Mouse (Mus musculus): ENCODE data around the gene Slc24a2.

Slc24a2 gene

DNA sequence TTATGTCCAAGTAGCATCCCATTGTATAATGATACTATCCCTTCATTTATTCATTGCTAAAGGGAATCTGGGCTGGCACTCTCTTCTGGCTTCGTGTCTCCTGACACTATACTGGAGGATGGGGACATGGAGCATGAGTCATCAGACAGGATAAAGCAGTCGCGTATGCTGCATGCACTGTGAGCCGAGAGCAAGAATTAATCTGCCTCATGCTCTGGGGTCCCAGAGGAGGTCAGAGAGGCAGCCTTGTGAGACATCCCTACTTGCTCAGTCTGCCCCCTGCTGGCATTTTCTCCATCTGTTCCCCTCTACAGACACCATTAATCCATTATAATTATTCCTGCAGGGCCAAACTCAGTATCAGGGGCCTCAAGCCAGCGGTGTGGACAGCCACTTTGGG lies 276.8 kb downstream of the Slc24a2 start:
- DNase-seq (ENCODE audit: low spot score): no peak

DNA sequence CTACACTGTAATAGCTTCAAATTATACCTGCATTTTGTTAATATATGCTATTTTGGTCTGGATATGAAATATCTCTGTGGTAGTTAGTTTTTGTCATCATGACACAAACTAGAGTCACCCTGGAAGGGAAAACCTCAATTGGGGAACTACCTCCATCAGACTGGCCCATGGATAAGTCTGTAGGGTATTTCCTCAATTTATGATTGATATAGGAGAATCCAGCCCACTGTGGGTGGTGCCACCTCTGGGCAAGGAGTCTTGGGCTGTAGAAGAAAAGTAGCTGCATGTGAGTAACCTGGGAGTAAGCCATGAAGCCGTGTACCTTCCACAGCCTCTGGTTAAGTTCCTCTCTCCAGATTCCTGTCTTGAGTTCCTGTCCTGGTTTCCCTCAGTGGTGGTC lies 281.5 kb downstream of the Slc24a2 start:
- no peak for DNase-seq (ENCODE audit: low spot score)

DNA sequence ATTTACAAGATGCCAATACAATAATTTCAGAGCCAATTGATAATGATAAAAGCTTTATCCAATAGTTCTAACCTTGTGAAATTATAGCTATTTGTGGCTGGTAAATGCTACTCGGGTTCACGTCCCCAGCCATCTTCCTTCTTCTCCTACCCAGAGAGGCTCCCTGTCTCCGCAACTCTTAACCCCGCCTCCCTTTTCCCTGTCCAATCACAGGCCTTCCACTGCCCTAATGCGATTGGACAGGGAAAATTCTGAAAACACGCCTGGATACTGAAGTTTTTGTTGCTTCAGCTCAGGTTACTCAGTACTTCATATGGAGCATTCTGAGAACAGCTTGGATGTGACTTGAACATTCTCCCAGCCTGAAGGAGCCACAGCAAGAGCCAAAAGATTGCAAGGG lies 287.0 kb downstream of the Slc24a2 start:
- DNase-seq (ENCODE audit: low spot score): no peak

DNA sequence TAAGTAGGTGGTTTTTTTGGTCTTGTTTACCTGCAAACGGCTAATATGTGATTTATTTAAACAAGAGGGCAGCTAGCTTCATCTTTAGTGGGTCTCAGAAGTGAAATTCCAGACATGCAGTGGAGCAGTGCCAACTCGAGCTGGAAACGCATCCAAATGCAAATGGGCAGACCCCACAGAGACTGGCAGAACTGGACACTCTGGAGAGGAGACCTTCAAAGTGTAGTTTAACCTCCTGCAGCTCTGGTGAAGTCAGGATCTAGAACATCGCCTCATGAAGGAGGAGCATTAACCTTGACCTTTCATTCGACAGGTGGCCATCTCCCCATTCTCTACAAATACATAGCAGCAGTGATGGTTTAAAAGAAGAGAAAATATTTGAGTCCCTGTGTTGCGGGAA lies 287.6 kb downstream of the Slc24a2 start:
- no peak for DNase-seq (ENCODE audit: low spot score)

DNA sequence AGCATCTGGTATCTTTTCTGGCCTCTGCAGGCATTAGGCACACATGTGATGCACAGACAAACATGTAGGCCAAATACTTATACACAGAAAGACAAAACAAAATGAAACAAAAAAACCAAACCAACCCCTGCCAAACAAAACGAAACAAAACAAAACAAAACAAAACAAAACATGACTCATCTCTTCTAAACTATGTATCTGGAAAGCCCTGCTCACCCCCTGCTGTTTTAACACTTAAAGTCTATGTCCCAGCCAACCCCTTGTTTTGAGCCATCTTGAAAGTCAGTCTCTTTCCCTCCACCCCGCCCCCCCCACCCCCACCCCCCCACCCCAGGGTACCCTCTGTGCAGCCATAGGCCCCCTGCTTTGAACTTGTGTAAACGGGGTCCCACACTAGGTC lies 293.6 kb downstream of the Slc24a2 start:
- no peak for DNase-seq (ENCODE audit: low spot score)

DNA sequence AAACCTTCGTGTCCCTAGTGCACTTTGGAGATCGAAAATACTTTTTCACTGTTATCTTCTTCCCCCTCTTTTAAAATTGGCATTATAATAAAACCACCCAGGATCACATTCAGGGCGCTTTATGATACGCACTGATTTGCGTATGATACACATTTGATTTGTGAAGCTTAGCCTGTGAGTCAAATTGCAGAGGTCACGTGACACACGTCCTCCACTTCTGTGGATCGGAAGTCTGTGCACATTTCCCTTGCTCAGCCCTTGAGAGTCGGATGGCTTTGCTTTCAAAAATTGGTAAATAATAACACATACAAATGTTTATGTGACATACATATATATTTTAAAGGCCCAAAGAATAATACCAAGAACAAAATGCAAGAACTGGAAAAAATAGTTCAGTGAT lies 294.1 kb downstream of the Slc24a2 start:
- no peak for DNase-seq (ENCODE audit: low spot score)

Measured in lung, postnatal 25 days (tissue).